Mouse (Mus musculus) lung, embryonic 14.5 days (tissue): ENCODE measurements at regions not wholly inside any gene's neighbourhood (a gene's known extent, or its start where the extent isn't known, plus 50 kb on each side); places are given as distances from the start of the nearest gene placed in this dataset.
A peak's percentile ranks its signal among the peaks of the same experiment; 100 is the strongest.
"Not testable (repeated sequence)": the region's sequence is repeated elsewhere in the genome, so short reads cannot be mapped to it uniquely, and the experiment has no call there.

Source experiments
- ATAC-seq: fragments of 200-750 bp; cut with Nextera tagmentation; 2 replicates; pipeline ENCODE4 v1.8.0; 2017; ENCODE audit warnings: mild to moderate bottlenecking, moderate TSS enrichment, moderate library complexity; ENCODE audit not compliant: insufficient read depth
- DNase-seq: peaks from one replicate; pipeline ENCODE4 v3.0.0-alpha.2; 2015
- H3K27ac ChIP-seq: fragments of 300-500 bp; sonication (generic); 2 replicates; pipeline ENCODE4 v1.5.1; 2014; ENCODE audit warnings: low read depth, mild to moderate bottlenecking, moderate library complexity
- H3K27me3 ChIP-seq: fragments of 300-500 bp; sonication (generic); 2 replicates; pipeline ENCODE4 v1.6.1; 2014; ENCODE audit warnings: low read length, control low read depth; ENCODE audit not compliant: insufficient read depth
- H3K36me3 ChIP-seq: fragments of 300-500 bp; sonication (generic); 2 replicates; pipeline ENCODE4 v1.6.1; 2014; ENCODE audit warnings: control low read depth; ENCODE audit not compliant: insufficient read depth
- H3K4me1 ChIP-seq: fragments of 300-500 bp; sonication (generic); 2 replicates; pipeline ENCODE4 v1.6.1; 2014; ENCODE audit warnings: antibody characterized with exemption, control low read depth; ENCODE audit not compliant: insufficient read depth
- H3K4me2 ChIP-seq: fragments of 300-500 bp; sonication (generic); 2 replicates; pipeline ENCODE4 v1.6.1; 2014; ENCODE audit warnings: mild to moderate bottlenecking
- H3K4me3 ChIP-seq: fragments of 300-500 bp; sonication (generic); 2 replicates; pipeline ENCODE4 v1.5.1; 2014; ENCODE audit warnings: low read depth, low read length
- H3K9ac ChIP-seq: fragments of 300-500 bp; sonication (generic); 2 replicates; pipeline ENCODE4 v1.6.1; 2014
- H3K9me3 ChIP-seq: fragments of 300-500 bp; sonication (generic); 2 replicates; pipeline ENCODE4 v1.6.1; 2016; ENCODE audit warnings: low read depth, low read length, control low read depth
- CTCF ChIP-seq: IDR thresholded peaks from 2 replicates; pipeline ENCODE4 v1.5.1; 2016; ENCODE audit warnings: antibody characterized with exemption, low read depth
- WGBS: fragments of 180-500 bp; shearing (Covaris S2); extraction: QIAGEN DNeasy Blood & Tissue Kit; methylation state at CpG from one replicate; pipeline ENCODE4 v1.1.7; 2014; 5-methylcytosine and 5-hydroxymethylcytosine counted together

DNA sequence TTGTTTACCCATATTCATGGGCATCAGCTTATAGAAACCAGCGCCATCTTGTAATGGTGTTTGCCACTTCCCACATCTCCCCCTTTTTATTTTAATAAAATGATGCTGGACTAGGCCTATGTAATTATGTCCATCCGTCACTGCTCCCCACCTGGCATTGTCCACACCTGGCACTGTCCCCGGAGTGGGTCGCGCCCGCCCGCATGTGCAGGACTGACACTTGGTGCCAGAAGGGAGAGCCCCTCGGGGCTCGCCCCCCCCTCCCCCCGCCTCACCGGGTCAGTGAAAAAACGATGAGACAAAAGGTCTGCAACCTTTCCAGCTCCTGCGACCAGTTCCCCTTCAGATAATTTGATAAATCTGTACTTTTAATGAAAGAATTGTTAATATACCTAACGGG is 450.8 kb upstream of the Epha6 start:
- not testable (repeated sequence) for H3K9ac ChIP-seq, H3K27ac ChIP-seq, H3K4me2 ChIP-seq, H3K4me1 ChIP-seq, H3K36me3 ChIP-seq, ATAC-seq, H3K27me3 ChIP-seq, H3K4me3 ChIP-seq, H3K9me3 ChIP-seq, DNase-seq
- WGBS, result 57% methylated on average over 14 of the region's 14 CpGs

DNA sequence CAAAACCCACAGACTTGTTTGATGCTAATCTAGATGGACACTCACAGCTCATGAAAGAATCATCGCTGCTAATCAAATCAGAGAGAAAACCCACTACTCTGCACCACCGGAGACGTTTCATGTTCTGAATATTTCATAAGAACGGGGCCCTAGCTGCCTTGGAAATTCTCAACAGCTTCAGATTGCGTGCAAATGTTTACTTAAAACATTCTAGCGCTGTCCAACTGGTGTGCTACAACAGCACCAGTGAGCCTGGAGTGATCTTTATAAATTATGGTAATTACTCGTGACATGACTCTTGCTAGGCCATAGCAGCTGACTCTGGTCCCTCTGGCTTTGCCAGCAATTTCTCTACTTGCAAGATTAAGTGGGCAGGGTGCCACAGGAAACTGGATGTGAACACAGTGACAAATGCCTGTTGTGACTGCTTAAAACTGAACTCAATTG is 435.8 kb upstream of the Epha6 start:
- ATAC-seq (peak; percentile 75; the same call in 1 of the 2 replicates), DNase-seq (peak; percentile 61)
- H3K4me1 ChIP-seq, result no peaks in the 10 kb centered on the region
- no peak overlapping the region for H3K4me3 ChIP-seq
- no peak overlapping the region for H3K27ac ChIP-seq
- H3K9ac ChIP-seq, result no peak overlapping the region
- no peaks in the 10 kb centered on the region for H3K9me3 ChIP-seq
- no peak overlapping the region for H3K4me2 ChIP-seq
- H3K36me3 ChIP-seq, result no peaks in the 10 kb centered on the region
- no peak for TF ChIP-seq CTCF
- no peaks in the 10 kb centered on the region for H3K27me3 ChIP-seq
- WGBS, result 34% methylated on average over 7 of the region's 7 CpGs
